ENCODE assay signal across 8 mouse cellular contexts in genomic region chr6:129532942-129533860, GRCm38 (mm10). TPM values are rescaled to one million over a fixed set of nuclear protein-coding genes. Genes with fewer than 3 reads are reported as not detected.
A peak's percentile ranks its signal among the peaks of the same experiment; 100 is the strongest.
DNase-seq lines count a peak whose midpoint lies in the region; ATAC-seq and TF ChIP-seq lines count a peak whose summit lies in the region.

TSS of gene Gabarapl1 (plus strand) at chr6:129533160.

- H3K4me3 ChIP-seq in cortical plate, adult 2 months (ENCODE audit: insufficient read depth, low read length): peak within 1 kb of the TSS; percentile 86
- H3K4me3 ChIP-seq in hindbrain, postnatal 0 days (ENCODE audit: low read length): peak within 1 kb of the TSS; percentile 85

- TF ChIP-seq POLR2A in cortical plate, adult 2 months (IDR thresholded peaks at IDR 0.05; ENCODE audit: extremely low read depth, insufficient read depth, low read length): peak; percentile 65

- peak; percentile 86 for ATAC-seq in hindbrain, postnatal 0 days

- H3K4me1 ChIP-seq in cortical plate, adult 2 months (ENCODE audit: control insufficient read depth, insufficient read depth, low read length): peaks cover 8% of the 10 kb centered on the region; the same call in 1 of the 2 replicates
- H3K4me1 ChIP-seq in hindbrain, postnatal 0 days (ENCODE audit: insufficient read depth, low read length): peaks cover 11% of the 10 kb centered on the region

- TF ChIP-seq CTCF in cortical plate, adult 2 months (IDR thresholded peaks at IDR 0.05; ENCODE audit: extremely low read depth, insufficient read depth, low read length): no peak
- no peak for TF ChIP-seq CTCF in hindbrain, postnatal 0 days (IDR thresholded peaks at IDR 0.05; ENCODE audit: low read depth)

- no peaks in the 10 kb centered on the region for H3K9me3 ChIP-seq in hindbrain, postnatal 0 days (ENCODE audit: low read length)

- H3K27me3 ChIP-seq in hindbrain, postnatal 0 days (ENCODE audit: insufficient read depth, low read length): no peaks in the 10 kb centered on the region

- peak; percentile 95 for DNase-seq in adipocyte (ENCODE audit: low spot score)
- DNase-seq in gastrocnemius, adult 8-10 months (ENCODE audit: low spot score in 2 of 2): peak; percentile 74 to 76
- peak; percentile 88 for DNase-seq in hindbrain, postnatal 0 days (ENCODE audit: low spot score)
- DNase-seq in left cerebral cortex, adult 18-20 months (ENCODE audit: low spot score in 2 of 2): peak; percentile 87 to 89
- DNase-seq in lung, postnatal 4 days: peak; percentile 79 to 80
- peak; percentile 89 for DNase-seq in right cerebral cortex, adult 18-20 months
- DNase-seq in urinary bladder, postnatal 14 days (ENCODE audit: low spot score): peak; percentile 82

- peak within 1 kb of the TSS; percentile 78 for H3K4me2 ChIP-seq in hindbrain, postnatal 0 days (ENCODE audit: low read depth, low read length)

- WGBS in hindbrain, postnatal 0 days: under 1% methylated on average over 55 of the region's 55 CpGs

- peaks cover 6% of the 10 kb centered on the region; the same call in 1 of the 2 replicates for H3K36me3 ChIP-seq in hindbrain, postnatal 0 days (ENCODE audit: insufficient read depth, low read length)

- peak within 1 kb of the TSS; percentile 89 for H3K9ac ChIP-seq in hindbrain, postnatal 0 days (replicated peaks; ENCODE audit: low read length)

- H3K27ac ChIP-seq in cortical plate, adult 2 months (ENCODE audit: insufficient read depth, low read length): peak within 1 kb of the TSS; percentile 88
- peak within 1 kb of the TSS; percentile 93 for H3K27ac ChIP-seq in hindbrain, postnatal 0 days

RNA-seq across cellular contexts. Expression of gene Gabarapl1, which starts in this region (rescaled TPM):
- 580 and 605 TPM in 2 replicates for polyA plus RNA-seq in cortical plate, adult 2 months (2012; rRNA removed)
- 10 to 100 TPM; 69.2 to 94.1 (median 86.7) TPM for total RNA-seq in gastrocnemius, adult 8-10 months (2022)
- 272 and 286 TPM in 2 replicates for total RNA-seq in hindbrain, postnatal 0 days (2014; rRNA removed)
- polyA plus RNA-seq in hindbrain, postnatal 0 days (2015; fragmentation: Nextera tagmentation; extraction: Ambion mirVana): 272 and 274 TPM in 2 replicates
- total RNA-seq in left cerebral cortex, adult 18-20 months (2021): 100 to 1,000 TPM; 814 to 828 TPM

Comparison
In these comparisons a context has a peak if more than half of its experiments do, and no peak if none do; other contexts are left out.
1. Peak in every context shown above with its lines: DNase-seq, ATAC-seq, H3K4me3 ChIP-seq and H3K27ac ChIP-seq.